Mouse (Mus musculus): Measurements from ENCODE around the gene Klhl29. TPM values are rescaled to one million over a fixed set of nuclear protein-coding genes. Genes with fewer than 3 reads are reported as not detected.

The Klhl29 gene
- total RNA-seq, 2 experiments from 2014 or later = 0.49 to 0.55 TPM

DNA sequence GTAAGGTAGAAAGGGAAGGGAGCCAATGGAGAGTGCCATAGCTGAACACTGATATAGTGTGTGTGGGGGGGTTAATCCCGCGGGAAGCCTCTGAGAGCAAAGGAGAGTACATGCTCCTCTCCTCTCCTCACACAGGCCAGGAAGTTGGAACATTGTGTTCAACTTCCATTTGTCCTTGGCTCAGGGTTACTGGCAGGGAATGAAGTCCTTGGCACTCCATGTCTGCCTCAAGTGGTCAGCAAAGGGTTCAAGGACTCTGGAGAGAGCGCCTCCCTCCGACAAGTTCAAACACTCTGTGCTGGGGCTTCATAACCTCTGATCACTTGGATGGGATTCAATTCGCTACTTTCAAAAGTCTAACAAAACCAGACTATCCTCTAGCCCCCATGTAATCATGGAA, 71.6 kb downstream of the Klhl29 start:
- intact Hi-C loops (cut with DNase I) = no loop called here
- no peak for DNase-seq

DNA sequence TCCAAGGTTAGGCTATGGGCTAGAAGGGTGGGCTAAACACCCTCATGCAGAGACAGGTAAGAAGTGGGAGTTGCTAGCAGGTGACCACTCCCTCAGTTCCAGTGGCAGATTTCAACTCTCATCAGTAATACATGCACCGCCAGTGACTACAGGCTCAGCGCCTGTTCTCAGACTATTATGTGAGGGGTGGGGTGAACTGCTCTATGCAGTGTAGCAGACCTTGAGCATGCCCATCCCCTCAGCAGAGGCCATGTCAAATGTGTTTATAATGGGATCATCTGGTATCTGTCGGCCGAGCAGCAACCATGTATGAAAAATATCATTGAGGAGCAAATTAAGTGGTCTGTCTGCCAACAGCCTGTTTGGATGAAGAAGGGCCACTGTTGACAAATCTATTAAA, 72.4 kb downstream of the Klhl29 start:
- intact Hi-C loops (cut with DNase I) = no loop called here

DNA sequence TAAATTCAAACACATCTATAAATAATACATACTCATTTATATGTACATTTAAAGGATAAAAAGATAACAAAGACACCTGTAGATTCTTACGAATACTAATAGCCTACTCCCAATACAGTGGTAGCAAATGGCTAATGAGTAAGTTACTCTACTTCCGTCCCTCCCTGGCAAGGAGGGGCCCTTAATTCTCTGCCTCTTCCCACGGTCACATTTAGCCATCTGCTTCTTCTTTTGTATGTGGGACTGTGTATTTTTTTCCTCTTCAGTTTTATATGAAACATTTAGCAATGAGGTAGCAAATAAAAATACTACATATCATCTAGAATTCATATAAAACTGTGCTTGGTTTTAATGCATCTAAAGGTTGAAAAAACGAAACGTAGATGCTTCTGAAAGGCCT, 73.6 kb downstream of the Klhl29 start:
- no peak for DNase-seq
- intact Hi-C loops (cut with DNase I) = no loop called here

More for the DNA sequence above, 72.4 kb downstream of the Klhl29 start:
- DNase-seq = no peak

DNA sequence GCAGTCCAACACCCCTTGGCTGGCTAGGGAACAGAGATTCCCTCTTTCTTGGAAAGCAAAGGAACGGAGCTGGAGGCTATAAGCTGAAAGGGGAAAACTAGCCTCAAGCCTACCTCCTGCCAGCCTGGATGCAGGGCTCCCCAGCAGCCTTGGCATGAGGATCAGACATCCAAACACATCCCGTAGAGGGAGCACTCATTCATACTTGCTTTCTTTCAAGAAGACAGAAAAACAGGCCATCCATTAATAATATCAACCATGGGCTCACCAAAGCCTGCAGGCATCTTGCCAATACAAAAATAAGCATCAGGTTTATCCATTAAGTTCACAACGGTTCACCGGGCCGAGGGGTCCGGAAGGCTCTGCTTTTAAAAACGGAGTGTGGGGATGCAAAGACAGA, 79.1 kb downstream of the Klhl29 start:
- intact Hi-C loops (cut with DNase I) = no loop called here
- DNase-seq = no peak

DNA sequence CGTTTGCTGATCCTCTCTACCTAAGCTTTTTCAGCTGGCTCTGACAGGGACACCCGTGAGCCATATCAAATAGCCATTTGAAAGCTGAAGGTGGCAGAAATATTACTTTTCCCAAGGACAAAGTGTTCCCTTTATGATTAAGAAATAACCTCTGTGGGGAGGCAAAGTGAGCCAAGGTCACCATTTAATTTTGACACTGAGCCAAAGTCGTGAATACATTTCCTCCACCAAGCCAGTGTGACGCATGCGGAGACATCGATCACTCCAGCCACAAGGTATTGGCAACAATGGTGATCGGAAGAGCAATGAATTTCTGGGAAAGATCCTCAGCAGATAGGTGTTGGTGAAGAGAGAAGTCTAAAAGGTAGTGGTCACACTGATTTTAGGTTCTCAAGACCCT, 83.2 kb downstream of the Klhl29 start:
- DNase-seq = no peak
- intact Hi-C loops (cut with DNase I) = no loop called here

DNA sequence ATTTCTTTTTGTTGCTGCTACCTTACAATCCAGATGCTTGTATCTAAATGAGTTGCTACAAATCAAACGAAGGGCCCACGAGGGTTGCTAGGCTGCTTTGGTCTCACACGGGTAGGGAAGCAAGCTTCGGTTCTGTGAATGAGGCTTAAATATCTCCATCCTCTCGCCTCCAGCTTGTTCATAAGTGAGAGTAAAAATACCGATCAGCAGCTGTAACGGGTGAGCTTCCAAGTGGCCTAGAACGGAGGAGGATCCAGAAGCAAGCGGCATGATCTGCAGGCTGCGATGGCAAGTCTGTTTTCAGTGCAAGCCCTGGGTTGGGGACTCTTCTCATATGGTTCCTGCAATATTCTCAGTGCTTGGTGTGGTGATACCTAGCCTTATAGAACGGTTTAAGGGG, 89.9 kb downstream of the Klhl29 start:
- intact Hi-C loops (cut with DNase I) = no loop called here
- no peak for DNase-seq

DNA sequence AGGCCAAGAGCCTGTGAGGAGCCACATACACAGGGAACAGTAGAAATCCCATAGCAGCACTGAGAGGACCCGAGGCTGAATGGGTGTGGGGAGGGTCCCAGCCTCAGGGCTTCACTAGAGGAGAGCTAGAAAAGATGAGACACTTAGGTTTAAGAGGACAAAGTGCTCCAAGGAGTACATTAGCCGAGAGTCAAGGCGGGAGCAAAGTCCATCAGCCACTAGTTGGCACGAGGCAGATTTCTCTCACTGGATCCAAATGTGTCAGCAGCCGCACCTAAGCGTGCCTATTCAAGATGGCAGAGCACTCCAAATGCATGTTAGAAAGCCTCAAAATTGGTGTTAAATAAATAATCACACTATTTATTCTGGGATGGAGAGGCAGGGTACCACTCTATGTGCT, 90.5 kb downstream of the Klhl29 start:
- intact Hi-C loops (cut with DNase I) = no loop called here
- DNase-seq = no peak

DNA sequence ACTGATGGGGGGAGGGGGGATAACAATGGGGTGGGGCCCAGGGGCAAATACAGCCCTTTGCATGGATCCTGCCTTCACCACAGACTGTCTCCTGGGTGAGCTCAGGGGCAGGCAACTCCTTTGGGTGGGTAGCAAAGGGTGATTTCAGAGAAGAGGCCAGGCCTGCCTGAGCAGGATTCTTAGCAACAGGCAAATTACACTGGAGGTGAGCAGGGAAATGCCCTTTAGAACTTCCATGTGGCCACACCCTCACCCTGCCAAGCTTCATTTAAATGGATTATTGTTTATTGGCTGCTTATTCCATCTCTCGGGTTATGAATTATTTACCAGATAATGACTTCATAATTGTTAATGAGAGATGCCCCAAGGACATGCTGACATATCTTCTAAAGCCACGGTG, 91.8 kb downstream of the Klhl29 start:
- intact Hi-C loops (cut with DNase I) = no loop called here
- DNase-seq = no peak

DNA sequence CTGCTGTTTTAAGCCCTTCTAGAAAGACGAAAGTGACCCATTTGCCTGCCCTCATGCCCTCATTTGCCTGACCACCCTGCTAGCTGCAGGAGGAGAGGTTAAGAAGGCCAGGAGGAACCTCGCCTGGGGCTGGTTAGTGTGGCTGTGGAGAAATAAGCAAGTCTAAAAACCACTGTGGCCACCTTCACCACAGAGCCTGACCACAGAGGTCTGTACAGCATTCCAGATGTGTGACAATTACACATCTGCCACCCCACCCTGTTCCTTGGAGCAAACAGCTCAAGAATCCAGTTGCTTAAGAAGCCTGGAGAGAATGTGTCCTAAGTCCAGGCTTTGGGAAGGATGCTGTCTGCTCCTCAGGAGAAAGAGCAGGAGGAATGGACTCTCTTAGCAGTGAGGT, 92.9 kb downstream of the Klhl29 start:
- no peak for DNase-seq
- intact Hi-C loops (cut with DNase I) = no loop called here

DNA sequence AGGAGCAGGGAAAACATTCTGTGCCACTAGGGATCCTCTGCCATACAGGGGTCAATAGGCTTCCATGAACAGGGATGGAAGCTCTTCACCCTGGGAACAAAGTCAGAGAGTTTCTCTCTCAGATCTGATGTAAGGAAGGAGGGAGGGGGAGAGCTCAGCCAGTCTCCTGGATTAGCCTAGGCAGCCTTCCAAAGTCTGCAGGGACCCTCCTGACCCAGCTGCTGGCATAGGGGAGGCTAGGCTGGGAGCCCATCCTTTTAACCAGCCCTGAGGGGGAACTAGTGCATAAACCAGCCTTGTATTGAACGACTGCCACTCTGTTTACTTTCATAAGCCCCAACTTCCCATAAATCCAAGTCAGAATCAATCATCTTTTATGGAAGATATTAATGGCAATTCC, 95.6 kb downstream of the Klhl29 start:
- DNase-seq = no peak
- intact Hi-C loops (cut with DNase I) = no loop called here

DNA sequence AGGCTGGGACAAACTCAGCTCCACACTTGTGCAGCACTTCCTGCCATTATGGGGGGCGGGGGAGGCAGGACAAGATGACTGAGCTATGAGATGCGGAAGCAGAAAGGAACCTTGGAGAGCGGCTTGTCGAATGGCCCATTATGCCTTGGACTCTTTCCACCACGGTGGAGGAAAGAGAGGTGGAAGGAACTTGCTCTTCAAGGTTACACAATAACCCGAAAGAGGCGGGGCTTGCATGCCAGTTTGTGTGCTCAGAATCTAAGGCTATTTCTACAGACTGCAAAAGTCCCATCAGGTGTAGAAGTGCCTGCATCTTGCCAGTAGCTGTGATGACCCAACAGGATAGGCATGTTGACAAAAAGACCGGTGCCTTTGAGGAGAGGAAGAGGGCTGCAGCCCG, 98.5 kb downstream of the Klhl29 start:
- peak; percentile 14 to 16 for DNase-seq
- intact Hi-C loops (cut with DNase I) = no loop called here

DNA sequence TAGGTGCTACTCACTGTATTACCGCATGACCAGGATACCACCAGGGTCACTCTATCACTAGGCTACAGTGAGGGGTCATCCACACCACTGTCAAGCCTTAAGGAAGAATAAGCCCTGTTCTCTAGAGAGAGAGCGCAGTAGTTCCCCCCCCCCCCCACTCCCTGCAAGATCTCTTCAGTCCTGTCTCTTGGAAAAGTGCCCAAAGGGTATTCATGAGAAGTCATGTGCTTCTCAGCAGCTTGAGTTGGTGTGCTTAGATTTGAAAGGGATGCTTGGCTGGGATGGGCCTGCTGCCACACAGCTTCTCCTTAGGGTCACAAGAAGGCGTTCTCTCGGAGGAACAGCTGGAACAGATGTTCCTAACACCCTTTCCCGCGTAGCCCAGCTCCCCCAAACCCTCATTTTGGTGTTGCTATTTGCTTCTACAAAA, 100.0 kb downstream of the Klhl29 start:
- intact Hi-C loops (cut with DNase I) = no loop called here
- DNase-seq = no peak

DNA sequence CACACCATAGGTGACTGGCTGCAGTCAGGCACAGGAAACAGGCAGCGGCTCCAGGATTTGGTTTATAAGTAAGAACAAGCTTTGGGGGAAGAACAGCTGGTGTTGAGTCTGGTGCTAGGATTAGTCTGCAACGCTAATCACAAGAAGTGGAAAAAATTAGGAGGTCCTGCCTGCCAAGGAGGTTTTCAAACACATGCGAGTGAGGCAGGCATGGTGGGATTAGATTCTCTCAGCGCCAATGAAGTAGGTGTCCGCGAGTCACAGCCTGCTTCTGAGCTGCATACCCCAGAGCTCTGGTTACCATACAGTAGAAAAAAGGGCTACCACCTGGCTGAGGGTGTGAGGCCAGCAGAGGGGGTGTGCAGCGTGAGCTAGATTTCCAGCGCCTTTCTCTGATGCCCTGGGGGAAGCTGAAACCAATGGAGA, 101.0 kb downstream of the Klhl29 start:
- intact Hi-C loops (cut with DNase I) = no loop called here
- DNase-seq = no peak

DNA sequence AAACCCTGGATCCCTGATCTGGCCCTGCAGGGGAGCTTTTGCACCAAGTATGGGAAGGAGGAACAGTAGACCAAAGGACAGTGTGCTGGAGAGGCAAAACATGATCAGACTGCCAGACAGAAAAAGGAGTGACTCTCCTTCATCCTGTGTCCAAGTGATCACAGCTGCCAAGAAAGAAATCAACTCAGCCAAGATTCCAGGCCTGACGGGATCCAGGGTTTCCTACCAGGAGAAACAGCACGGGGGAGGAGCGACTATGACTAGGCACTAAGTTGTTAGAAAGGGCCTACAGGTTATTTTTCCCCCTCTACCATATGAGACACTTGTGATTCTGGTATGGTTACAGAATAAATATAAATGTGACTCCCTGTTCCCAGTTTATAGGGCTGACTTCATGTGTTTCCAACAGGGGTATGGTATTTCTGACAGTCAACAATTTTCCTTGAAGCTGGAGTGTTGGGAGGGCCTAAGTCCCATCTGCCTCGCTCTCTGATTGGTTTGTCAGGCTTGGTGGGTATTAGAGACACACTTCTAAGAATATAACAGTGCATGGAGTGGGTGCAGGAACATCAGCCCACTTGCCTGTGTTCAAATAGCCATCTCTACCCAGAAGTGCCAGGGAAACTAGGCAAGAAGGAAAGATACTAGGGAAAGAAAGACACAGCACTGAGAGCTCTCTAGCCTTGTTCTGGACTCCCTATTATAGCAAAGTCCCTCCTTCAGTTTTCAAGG, 102.0 kb downstream of the Klhl29 start:
- intact Hi-C loops (cut with DNase I) = no loop called here
- peak; percentile 16 to 21 for DNase-seq

DNA sequence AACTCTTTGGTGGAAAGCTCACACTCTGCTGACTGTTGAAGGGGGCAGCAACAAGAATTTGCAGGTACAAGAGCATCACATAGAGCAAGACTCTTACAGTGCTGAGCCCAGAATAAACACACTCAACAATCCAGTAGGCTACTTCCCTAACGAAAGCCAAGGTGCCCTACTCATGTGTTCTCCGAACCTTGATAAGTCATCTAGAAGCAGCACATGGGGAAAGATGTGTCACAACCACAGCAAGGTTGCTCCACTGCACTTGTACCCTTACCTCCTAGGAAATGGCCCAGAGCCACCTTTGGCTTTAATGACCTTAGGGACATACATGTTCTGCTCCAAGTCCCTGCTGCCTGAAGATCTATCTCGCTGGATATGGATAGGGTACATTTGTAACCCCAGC, 105.0 kb downstream of the Klhl29 start:
- intact Hi-C loops (cut with DNase I) = no loop called here
- DNase-seq = no peak

DNA sequence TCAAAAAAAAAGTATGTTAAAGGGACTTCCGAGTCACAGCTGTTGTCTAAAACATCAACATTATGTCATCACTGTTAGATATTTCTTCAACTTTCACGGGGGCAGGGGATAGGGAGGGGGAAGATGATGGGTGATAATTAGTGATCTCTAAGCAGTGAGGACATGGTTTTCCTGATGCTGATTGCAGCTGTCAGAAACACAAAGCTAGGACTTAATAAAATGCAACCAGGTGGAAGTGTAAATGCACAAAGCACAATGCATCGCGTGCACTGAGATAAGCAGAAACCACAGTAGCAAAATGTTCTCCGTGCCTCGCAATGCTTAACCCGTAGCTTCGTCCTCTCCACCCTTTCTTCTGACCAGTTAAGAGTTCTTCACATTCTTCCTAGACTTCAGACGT, 105.5 kb downstream of the Klhl29 start:
- intact Hi-C loops (cut with DNase I) = no loop called here
- DNase-seq = no peak

DNA sequence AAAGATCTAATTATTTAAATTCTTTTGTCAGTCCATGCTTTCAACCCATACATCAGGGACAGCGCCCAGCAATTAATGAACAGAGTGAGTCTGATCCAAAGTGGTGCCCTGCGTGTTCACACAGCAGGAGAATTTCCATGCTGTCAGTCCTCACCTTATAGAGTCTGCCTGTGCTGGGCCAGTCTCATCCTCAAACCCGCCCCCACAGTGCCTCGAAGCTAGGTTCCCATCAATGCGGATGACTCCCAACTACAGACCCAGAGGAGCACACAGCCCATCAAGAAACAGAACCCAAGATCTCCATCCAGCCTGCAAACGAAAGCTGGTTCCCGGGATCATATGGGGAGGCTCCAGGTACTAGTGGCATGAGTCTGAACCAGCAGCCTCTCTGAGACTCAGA, 106.4 kb downstream of the Klhl29 start:
- intact Hi-C loops (cut with DNase I) = no loop called here
- no peak for DNase-seq

DNA sequence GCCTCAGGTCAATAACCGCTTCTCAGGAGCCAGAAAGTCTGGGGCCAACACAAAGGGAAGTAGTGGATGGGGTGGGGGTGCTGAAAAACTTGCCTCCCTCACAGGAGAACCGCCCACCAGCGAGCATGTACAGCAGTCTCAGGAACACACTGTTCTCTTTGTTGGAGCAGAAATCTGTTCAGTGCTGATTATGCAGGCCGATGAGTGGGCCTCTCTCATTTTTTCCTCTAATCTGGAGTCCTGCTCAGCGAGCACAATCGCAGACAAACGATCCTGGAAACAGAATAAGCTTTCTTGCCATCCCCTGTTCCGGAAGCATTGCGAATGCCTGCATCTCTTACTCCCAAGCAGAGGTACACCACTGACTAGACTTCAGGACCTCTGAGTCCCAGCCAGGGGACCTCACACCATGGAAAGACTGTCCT, 107.3 kb downstream of the Klhl29 start:
- intact Hi-C loops (cut with DNase I) = no loop called here
- DNase-seq = peak in 1 of 2 experiments; percentile 25

DNA sequence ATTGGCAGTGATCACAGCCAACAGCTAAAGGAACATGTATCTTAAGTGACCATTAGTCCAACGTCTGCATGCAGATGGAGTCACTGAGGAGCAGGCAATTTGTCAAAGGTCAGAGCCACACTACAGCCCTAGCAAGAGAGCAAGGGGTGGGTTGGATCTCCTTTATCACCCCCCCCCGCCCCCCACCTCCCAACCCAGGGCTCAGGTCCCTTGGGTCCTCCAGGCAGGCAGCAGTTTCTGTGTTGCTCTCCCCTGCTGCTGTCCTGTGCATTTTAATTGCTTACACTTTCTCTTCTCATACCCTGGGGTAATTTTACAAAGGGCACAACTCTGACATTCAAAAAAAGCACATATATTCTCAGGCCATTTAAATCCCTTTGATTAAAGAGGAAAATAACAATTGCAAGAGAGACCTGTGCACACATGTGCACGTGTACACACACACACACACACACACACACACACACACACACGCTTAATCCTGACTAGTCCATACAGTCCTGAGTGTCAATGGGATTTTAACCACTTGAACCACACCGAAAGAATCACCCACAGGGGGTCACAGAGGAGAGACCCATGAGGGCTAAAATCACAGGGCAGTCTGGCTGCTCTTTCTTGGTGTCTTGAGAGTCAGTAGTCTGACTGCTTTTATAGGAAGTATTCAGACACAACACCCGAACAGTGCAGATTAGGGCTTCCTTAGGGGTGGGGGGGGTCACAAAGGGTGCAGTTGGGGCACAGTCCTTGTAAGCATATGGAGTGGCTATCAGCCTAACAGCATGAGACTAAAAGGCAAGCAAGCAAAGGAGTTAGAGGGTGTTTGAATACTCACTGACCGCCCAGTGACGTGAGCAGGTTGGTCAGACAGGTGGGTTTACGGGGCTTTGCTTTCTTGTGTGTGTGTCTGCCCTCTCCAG, 108.0 kb downstream of the Klhl29 start:
- DNase-seq = no peak
- intact Hi-C loops (cut with DNase I) = no loop called here

DNA sequence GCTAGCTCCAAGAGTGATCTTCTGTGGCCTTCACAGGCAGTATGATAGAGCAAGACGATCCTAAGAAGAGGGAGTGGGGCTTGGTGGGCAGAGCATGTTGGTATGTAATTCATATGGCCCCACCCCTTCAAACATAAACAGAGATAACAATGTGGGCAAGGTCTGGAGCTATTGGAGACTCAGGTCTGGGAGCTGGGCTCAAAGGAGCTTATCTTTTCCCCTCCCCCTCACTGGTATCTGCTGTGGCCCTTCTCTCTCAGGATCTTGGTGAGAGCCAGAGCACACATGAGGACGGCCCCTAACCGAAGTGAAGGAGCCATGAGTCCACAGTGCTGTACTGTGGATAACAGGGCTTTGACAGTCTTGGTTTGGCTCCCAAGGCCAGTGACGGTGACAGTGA, 108.7 kb downstream of the Klhl29 start:
- intact Hi-C loops (cut with DNase I) = no loop called here
- DNase-seq = no peak

DNA sequence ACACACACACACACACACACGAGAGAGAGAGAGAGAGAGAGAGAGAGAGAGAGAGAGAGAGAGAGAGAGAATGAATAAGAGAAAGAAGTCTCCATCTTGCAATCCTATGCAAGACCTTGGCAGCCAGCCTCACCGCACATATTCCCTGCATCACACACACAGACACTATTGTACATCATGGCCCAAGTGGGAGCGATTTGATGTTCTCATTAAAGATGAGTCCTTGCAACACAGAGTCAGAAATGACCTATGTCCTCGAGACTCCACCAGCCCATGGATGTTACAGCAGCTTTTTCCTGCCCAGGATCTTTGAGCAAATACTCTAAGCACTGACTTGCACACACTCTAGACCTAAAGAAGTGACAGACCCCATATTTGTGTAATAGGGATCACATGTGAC, 114.0 kb downstream of the Klhl29 start:
- DNase-seq = no peak
- intact Hi-C loops (cut with DNase I) = no loop called here

DNA sequence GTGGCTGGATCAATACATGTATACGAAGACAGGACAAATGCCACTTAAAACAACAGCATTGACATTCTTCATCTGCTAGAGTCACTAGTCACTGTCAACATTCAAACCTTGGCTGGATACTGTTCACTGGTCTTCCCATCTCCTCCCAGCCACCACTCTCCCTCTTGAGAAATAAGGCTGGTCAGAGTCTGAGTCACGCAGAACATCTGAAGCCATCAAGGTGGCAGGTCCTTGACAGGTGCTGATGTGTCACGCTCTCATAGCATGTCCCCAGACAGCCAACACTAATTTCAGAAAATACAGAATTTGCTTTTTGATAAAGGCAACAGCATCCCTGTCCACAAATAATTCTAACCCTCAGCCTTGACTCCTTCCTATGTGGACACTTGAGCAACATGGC, 116.7 kb downstream of the Klhl29 start:
- intact Hi-C loops (cut with DNase I) = no loop called here
- no peak for DNase-seq

All from heart, postnatal 14 days (tissue).